Mouse (Mus musculus) C2C12 (cell line): ENCODE data around the gene Rdh9. TPM values are rescaled to one million over a fixed set of nuclear protein-coding genes. Genes with fewer than 3 reads are reported as not detected.

Experiments
- H3K27me3 ChIP-seq: one replicate; pipeline ENCODE4 v1.6.1; 2011; ENCODE audit not compliant: control insufficient read depth, insufficient read depth, insufficient read length
- H3K36me3 ChIP-seq: one replicate; pipeline ENCODE4 v1.6.1; 2011; ENCODE audit not compliant: control insufficient read depth, insufficient read depth
- H3K4me3 ChIP-seq: one replicate; pipeline ENCODE4 v1.5.1; 2011; ENCODE audit warnings: mild to moderate bottlenecking, control low read depth; ENCODE audit not compliant: poor library complexity, insufficient read depth, severe bottlenecking
- H3K79me2 ChIP-seq: one replicate; pipeline ENCODE4 v1.6.1; 2011; ENCODE audit not compliant: control insufficient read depth, insufficient read depth
- H3K79me3 ChIP-seq: one replicate; pipeline ENCODE4 v1.6.1; 2011; ENCODE audit warnings: low read depth, control low read depth
- H3ac ChIP-seq: one replicate; pipeline ENCODE3; 2011; ENCODE audit warnings: low read depth; ENCODE audit not compliant: control insufficient read depth, insufficient read length
- CEBPB ChIP-seq: IDR thresholded peaks from one replicate; pipeline ENCODE4 v1.6.1; 2011; ENCODE audit warnings: low read depth, mild to moderate bottlenecking, control low read depth, moderate library complexity
- CTCF ChIP-seq: IDR thresholded peaks from one replicate; pipeline ENCODE4 v1.5.1; 2011; ENCODE audit not compliant: control insufficient read depth, insufficient read depth, insufficient read length
- FOSL1 ChIP-seq: IDR thresholded peaks from one replicate; pipeline ENCODE4 v1.8.0; 2011; ENCODE audit warnings: mild to moderate bottlenecking, low read length; ENCODE audit not compliant: poor library complexity, insufficient read depth, severe bottlenecking
- MAX ChIP-seq: IDR thresholded peaks from one replicate; pipeline ENCODE4 v1.6.1; 2011; ENCODE audit warnings: mild to moderate bottlenecking, control low read depth
- MYOD1 ChIP-seq: IDR thresholded peaks from one replicate; pipeline ENCODE4 v1.6.1; 2011; ENCODE audit warnings: low read depth; ENCODE audit not compliant: control insufficient read depth, insufficient read length
- MYOG ChIP-seq: IDR thresholded peaks from one replicate; pipeline ENCODE4 v1.6.1; 2011; ENCODE audit not compliant: control insufficient read depth, insufficient read length; ENCODE audit errors: extremely low read depth
- USF1 ChIP-seq: IDR thresholded peaks from one replicate; pipeline ENCODE4 v1.6.1; 2011; ENCODE audit warnings: low read depth, mild to moderate bottlenecking, control low read depth, moderate library complexity
- polyA plus RNA-seq: library from polyadenylated mRNA; unstranded; fragments of >200 nt; fragmentation: generic; extraction: Trizol; gene quantifications from one replicate; pipeline ENCODE4 v1.2.1, GENCODE M21; 2012; ENCODE audit warnings: missing spikeins

Rdh9 gene
- polyA plus RNA-seq, 1 experiment: 0.02 TPM

- peaks cover 25% of the 10 kb centered on the region for H3K27me3 ChIP-seq
- peaks cover 17% of the 10 kb centered on the region for H3K79me2 ChIP-seq
- H3ac ChIP-seq: no peak overlapping the region
- H3K4me3 ChIP-seq: no peak overlapping the region
- peaks cover 1% of the 10 kb centered on the region for H3K36me3 ChIP-seq
- no peak for TF ChIP-seq USF1
- TF ChIP-seq FOSL1: no peak
- no peak for TF ChIP-seq MYOD1
- TF ChIP-seq CEBPB: no peak
- no peak for TF ChIP-seq CTCF
- no peak for TF ChIP-seq MYOG
- no peak for TF ChIP-seq MAX
- H3K79me3 ChIP-seq: peaks cover 12% of the 10 kb centered on the region
Measured at GRCm38 (mm10) chr10:127736266-127736665, 39.9 kb upstream of the Rdh9 start.

- H3ac ChIP-seq: no peak overlapping the region
- no peak overlapping the region for H3K4me3 ChIP-seq
- peaks cover 8% of the 10 kb centered on the region for H3K36me3 ChIP-seq
- H3K79me2 ChIP-seq: peaks cover 24% of the 10 kb centered on the region
- H3K27me3 ChIP-seq: peaks cover 21% of the 10 kb centered on the region
- TF ChIP-seq CTCF (no peak), MYOD1 (no peak), MAX (no peak), MYOG (no peak), USF1 (no peak), FOSL1 (no peak), CEBPB (no peak)
- H3K79me3 ChIP-seq: peaks cover 14% of the 10 kb centered on the region
Measured at GRCm38 (mm10) chr10:127736916-127737315, 39.3 kb upstream of the Rdh9 start.

GRCm38 (mm10) chr10:127737552-127737951 is 38.6 kb upstream of the Rdh9 start:
- Histone ChIP-seq H3ac (no peak overlapping the region), H3K4me3 (no peak overlapping the region), H3K79me2 (peaks cover 30% of the 10 kb centered on the region), H3K27me3 (peaks cover 15% of the 10 kb centered on the region), H3K79me3 (peaks cover 18% of the 10 kb centered on the region), H3K36me3 (peaks cover 14% of the 10 kb centered on the region)
- TF ChIP-seq USF1: no peak
- no peak for TF ChIP-seq MYOD1
- TF ChIP-seq CTCF: no peak
- no peak for TF ChIP-seq FOSL1
- TF ChIP-seq CEBPB: no peak
- TF ChIP-seq MAX: no peak
- no peak for TF ChIP-seq MYOG

GRCm38 (mm10) chr10:127738151-127738882 is 37.9 kb upstream of the Rdh9 start:
- H3K27me3 ChIP-seq: peaks cover 13% of the 10 kb centered on the region
- H3ac ChIP-seq: no peak overlapping the region
- H3K4me3 ChIP-seq: no peak overlapping the region
- peaks cover 23% of the 10 kb centered on the region for H3K79me3 ChIP-seq
- H3K36me3 ChIP-seq: peaks cover 22% of the 10 kb centered on the region
- TF ChIP-seq FOSL1 (no peak), MYOG (no peak), CTCF (no peak), MAX (no peak), CEBPB (no peak), USF1 (no peak), MYOD1 (no peak)
- peaks cover 35% of the 10 kb centered on the region for H3K79me2 ChIP-seq

GRCm38 (mm10) chr10:127739083-127739660 is 37.0 kb upstream of the Rdh9 start, which contains the start of gene Zbtb39:
Zbtb39 (plus strand) TSS chr10:127739538.
- TF ChIP-seq FOSL1 (no peak), CTCF (peak; percentile 99), MYOG (no peak)
- Histone ChIP-seq H3K36me3 (peaks cover 31% of the 10 kb centered on the region), H3K27me3 (peaks cover 5% of the 10 kb centered on the region), H3ac (peak within 1 kb of the TSS; percentile 98), H3K79me2 (peaks cover 35% of the 10 kb centered on the region), H3K79me3 (peaks cover 30% of the 10 kb centered on the region), H3K4me3 (peak within 1 kb of the TSS; percentile 89)
